Mouse (Mus musculus) forebrain, embryonic 15.5 days (tissue): ENCODE results near the gene Upk1b. TPM values are rescaled to one million over a fixed set of nuclear protein-coding genes. Genes with fewer than 3 reads are reported as not detected.
"Not testable (repeated sequence)": the region's sequence is repeated elsewhere in the genome, so short reads cannot be mapped to it uniquely, and the experiment has no call there.

ENCODE experiments used
- ATAC-seq: fragments of 200-750 bp; cut with Nextera tagmentation; replicated peaks from 2 replicates; pipeline ENCODE4 v1.8.0; 2017; ENCODE audit warnings: mild to moderate bottlenecking, moderate TSS enrichment, moderate library complexity
- H3K27ac ChIP-seq: fragments of 300-500 bp; sonication (generic); replicated peaks from 2 replicates; pipeline ENCODE4 v1.5.1; 2015; ENCODE audit warnings: mild to moderate bottlenecking, inconsistent platforms
- H3K27me3 ChIP-seq: fragments of 300-500 bp; sonication (generic); 2 replicates; pipeline ENCODE4 v1.6.1; 2015; ENCODE audit warnings: inconsistent platforms
- H3K36me3 ChIP-seq: fragments of 300-500 bp; sonication (generic); 2 replicates; pipeline ENCODE4 v1.6.1; 2015; ENCODE audit warnings: mild to moderate bottlenecking, inconsistent platforms
- H3K4me1 ChIP-seq: fragments of 300-500 bp; sonication (generic); 2 replicates; pipeline ENCODE4 v1.6.1; 2015; ENCODE audit warnings: inconsistent platforms
- H3K4me2 ChIP-seq: fragments of 300-500 bp; sonication (generic); replicated peaks from 2 replicates; pipeline ENCODE4 v1.6.1; 2015; ENCODE audit warnings: mild to moderate bottlenecking, inconsistent platforms
- H3K4me3 ChIP-seq: fragments of 300-500 bp; sonication (generic); 2 replicates; pipeline ENCODE4 v1.5.1; 2015; ENCODE audit warnings: mild to moderate bottlenecking, inconsistent platforms
- H3K9ac ChIP-seq: fragments of 300-500 bp; sonication (generic); replicated peaks from 2 replicates; pipeline ENCODE4 v1.6.1; 2015; ENCODE audit warnings: mild to moderate bottlenecking, inconsistent platforms
- H3K9me3 ChIP-seq: fragments of 300-500 bp; sonication (generic); 2 replicates; pipeline ENCODE4 v1.6.1; 2016; ENCODE audit warnings: inconsistent platforms
- WGBS: fragments of 180-500 bp; shearing (Covaris S2); methylation state at CpG from one replicate; pipeline ENCODE4 v1.1.7; 2015; ENCODE audit warnings: mixed read lengths; 5-methylcytosine and 5-hydroxymethylcytosine counted together
- polyA plus RNA-seq: library from polyadenylated mRNA; unstranded; fragments of >200 nt; fragmentation: Nextera tagmentation; extraction: Ambion mirVana; gene quantifications from 2 replicates; pipeline ENCODE4 v1.2.1, GENCODE M21; 2015

Gene Upk1b
- polyA plus RNA-seq: 0.19 TPM in 1 of 2 replicates, not detected in the other

DNA sequence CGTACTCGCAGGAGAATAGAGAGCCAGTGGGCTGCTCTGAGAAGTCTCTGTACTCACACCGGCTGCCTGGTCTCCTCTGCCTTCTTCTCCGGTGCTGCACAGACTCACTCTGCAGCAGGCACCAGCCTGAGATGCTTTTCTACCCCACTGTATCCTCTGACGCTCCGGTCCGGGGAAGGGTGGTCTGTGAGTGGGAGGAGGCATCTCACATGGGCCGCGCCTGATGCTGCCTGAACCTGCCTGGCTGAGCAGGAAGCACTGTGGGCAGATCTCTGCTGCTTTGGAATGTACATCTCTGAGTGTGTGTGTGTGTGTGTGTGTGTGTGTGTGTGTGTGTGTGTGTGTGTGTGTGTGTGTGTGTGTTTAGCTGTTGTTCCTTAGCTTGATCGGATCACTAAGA lies at the start of gene Upk1b:
TSS of gene Upk1b (minus strand) at position 238 of the 400 bp plus-strand sequence.
- no peaks in the 10 kb centered on the region for H3K9me3 ChIP-seq
- ATAC-seq: no peak
- H3K27me3 ChIP-seq: no peaks in the 10 kb centered on the region
- no peaks in the 10 kb centered on the region for H3K4me1 ChIP-seq
- H3K9ac ChIP-seq: no peak within 1 kb of the TSS
- no peaks in the 10 kb centered on the region for H3K36me3 ChIP-seq
- H3K4me2 ChIP-seq: no peak within 1 kb of the TSS
- 33% methylated on average over 10 of the region's 10 CpGs for WGBS
- H3K4me3 ChIP-seq: no peak within 1 kb of the TSS
- no peak within 1 kb of the TSS for H3K27ac ChIP-seq

DNA sequence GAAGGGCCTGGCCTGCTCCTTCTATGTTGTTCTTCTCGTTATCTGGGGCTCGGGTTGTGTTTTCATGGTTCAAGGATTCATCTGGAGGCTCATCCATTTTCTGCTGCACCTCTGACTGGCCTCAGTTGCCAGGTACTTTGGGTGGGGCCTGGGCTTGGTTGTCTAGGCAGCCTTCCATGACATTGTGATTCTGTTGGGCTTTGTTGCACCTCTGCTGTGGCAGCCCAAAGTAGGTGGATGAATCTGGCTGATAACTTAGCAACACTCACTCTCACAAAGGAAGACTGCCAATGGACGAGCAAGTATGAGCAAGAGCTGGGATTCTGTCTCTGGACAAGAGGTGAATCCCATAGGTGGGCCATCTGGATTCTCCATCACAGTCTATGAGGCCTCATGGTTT lies 28.5 kb upstream of the Upk1b start, which contains the start of gene 4930435E12Rik:
TSS of gene 4930435E12Rik (minus strand) at position 101 of the 400 bp plus-strand sequence.
- Histone ChIP-seq H3K9ac (no peak within 1 kb of the TSS), H3K36me3 (no peaks in the 10 kb centered on the region), H3K4me2 (no peak within 1 kb of the TSS), H3K4me1 (no peaks in the 10 kb centered on the region), H3K27me3 (no peaks in the 10 kb centered on the region), H3K9me3 (no peaks in the 10 kb centered on the region), H3K27ac (no peak within 1 kb of the TSS), H3K4me3 (no peak within 1 kb of the TSS)
- ATAC-seq: no peak
- 80% methylated on average over 3 of the region's 3 CpGs for WGBS

DNA sequence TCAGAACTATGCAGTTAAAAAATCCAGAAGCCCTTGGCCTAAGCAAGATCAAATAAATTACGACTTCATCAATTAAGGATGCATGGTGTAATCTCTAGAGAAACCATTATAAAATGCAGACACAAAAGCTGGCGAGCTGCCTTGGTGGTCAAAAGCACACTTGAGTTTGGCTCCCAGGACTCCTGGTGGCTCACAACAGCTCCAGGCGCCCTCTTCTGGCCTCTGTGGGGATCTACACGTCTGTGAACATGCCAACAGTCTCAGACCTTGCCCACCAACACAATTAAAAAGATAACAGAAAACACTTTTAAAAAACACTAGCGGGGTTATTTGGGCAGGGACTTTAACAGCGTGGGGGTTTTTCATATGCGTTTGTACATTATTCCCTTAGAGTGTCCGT lies 12.4 kb upstream of the Upk1b start:
- H3K4me2 ChIP-seq: no peak overlapping the region
- no peak for ATAC-seq
- no peaks in the 10 kb centered on the region for H3K9me3 ChIP-seq
- no peak overlapping the region for H3K27ac ChIP-seq
- WGBS: 31% methylated on average over 8 of the region's 8 CpGs
- no peaks in the 10 kb centered on the region for H3K27me3 ChIP-seq
- no peak overlapping the region for H3K4me3 ChIP-seq
- no peak overlapping the region for H3K9ac ChIP-seq
- H3K4me1 ChIP-seq: peaks cover 11% of the 10 kb centered on the region
- H3K36me3 ChIP-seq: no peaks in the 10 kb centered on the region

DNA sequence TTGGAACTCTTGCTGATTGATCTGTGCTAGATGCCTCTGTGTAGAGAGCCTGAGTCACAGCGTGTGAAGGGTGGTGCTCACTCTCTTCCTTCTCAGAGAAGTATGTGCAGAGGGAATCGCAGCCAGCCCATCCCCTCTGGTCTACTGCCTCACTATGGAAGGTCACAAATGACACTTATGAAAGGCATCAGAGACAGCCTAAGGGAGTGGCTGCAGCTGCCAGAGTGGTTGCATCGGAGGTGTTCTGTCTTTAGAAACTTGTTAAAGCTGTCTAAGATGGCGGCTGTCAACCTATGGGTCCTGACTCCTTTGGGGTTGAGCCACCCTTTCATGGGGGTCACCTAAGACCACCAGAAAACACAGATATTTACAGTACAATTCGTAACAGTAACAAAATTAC lies 10.1 kb upstream of the Upk1b start:
- Histone ChIP-seq H3K4me1 (no peaks in the 10 kb centered on the region), H3K27me3 (no peaks in the 10 kb centered on the region), H3K27ac (no peak overlapping the region), H3K9ac (no peak overlapping the region), H3K9me3 (no peaks in the 10 kb centered on the region), H3K36me3 (no peaks in the 10 kb centered on the region), H3K4me3 (no peak overlapping the region), H3K4me2 (no peak overlapping the region)
- no peak for ATAC-seq
- WGBS: 91% methylated on average over 5 of the region's 5 CpGs

DNA sequence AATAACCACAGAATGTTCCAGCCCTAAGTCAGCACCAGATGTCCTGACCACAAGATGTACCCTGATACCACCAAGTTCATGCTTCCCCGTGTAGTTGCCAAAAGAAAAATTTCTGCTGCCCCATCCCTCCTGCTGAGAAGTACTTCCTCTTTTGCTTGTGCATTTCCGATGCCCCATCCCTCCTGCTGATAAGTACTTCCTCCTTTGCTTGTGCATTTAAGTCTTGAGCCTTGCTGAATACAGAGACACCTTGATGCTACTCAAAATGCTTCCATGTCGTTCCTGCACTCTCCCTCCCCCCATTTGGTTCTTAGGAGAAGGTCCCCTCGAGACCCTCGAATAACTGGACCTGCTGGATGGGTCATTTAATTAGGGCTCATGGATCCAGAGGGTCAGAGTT lies 7.7 kb upstream of the Upk1b start:
- H3K9ac ChIP-seq, H3K9me3 ChIP-seq, H3K4me3 ChIP-seq, H3K36me3 ChIP-seq, ATAC-seq, H3K27me3 ChIP-seq, H3K4me2 ChIP-seq, H3K4me1 ChIP-seq, H3K27ac ChIP-seq: not testable (repeated sequence)
- WGBS: 86% methylated on average over 5 of the region's 5 CpGs

DNA sequence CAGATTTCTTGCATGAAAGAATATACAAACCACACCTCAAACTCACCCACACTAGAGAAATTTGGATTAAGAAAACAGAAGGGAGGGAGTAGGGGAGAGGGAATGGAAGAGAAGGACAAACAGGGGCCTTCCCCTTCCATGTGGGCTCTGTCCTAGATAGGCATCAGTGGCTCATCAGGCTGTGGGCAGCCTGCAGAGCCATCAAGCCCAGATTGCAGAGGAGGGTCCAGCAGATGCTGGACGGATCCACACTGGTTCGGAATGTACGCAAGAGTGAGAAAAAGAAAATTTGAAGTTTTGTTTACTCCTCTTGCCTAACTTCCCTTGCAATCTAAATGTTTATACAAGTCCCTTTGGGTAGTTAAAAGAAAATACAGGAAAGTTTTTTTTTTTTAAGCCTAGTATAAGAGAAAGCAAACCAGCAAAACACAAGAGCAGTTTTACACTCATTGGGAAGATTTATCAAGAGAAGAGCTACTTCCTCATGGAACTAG lies 1.1 kb downstream of the Upk1b start:
- Histone ChIP-seq H3K9ac (no peak overlapping the region), H3K4me2 (no peak overlapping the region), H3K27ac (no peak overlapping the region), H3K9me3 (no peaks in the 10 kb centered on the region), H3K27me3 (no peaks in the 10 kb centered on the region), H3K36me3 (no peaks in the 10 kb centered on the region), H3K4me1 (no peaks in the 10 kb centered on the region), H3K4me3 (no peak overlapping the region)
- no peak for ATAC-seq
- WGBS: 86% methylated on average over 3 of the region's 3 CpGs

DNA sequence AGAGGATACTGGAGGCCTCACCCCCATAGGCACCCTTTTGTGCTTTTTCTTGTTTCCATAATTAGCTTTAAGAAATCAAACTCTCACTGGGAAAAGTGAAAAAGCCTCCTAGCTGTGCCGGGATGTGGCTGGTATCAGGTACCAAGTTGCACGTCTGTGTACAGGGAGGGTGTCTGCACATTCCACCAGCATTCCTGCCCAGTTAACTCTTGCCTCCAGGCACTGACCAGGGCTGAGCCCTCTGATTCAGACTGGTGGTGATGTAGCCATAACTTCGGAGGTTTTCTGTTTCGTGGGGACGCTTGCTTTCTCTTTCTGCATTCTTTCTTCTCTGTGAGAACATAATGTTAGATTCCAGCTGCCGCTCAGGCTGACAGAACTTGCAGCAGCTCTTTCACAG lies 7.0 kb downstream of the Upk1b start:
- Histone ChIP-seq H3K27me3 (no peaks in the 10 kb centered on the region), H3K36me3 (no peaks in the 10 kb centered on the region), H3K4me2 (no peak overlapping the region), H3K4me3 (no peak overlapping the region), H3K9me3 (no peaks in the 10 kb centered on the region), H3K9ac (no peak overlapping the region), H3K27ac (no peak overlapping the region), H3K4me1 (no peaks in the 10 kb centered on the region)
- WGBS: 76% methylated on average over 6 of the region's 6 CpGs
- no peak for ATAC-seq

DNA sequence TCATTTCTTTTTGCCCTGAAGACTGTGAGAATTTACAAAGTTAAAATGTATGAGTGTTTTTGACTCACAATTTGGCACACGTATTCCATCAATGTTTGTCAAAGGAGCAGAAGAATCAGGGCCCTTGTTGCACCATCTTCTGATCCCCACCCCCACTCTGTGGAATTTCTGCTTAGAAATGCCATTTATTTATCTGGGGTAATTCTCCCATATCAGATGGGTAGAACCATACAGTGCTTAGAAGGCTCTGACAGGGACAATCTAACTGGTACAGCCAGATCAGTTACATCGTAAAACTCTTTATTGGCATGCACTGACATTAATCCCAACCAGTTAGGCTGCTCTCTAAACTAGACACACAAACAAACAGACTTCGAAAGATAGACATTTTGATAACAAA lies 10.2 kb downstream of the Upk1b start:
- Histone ChIP-seq H3K4me2 (no peak overlapping the region), H3K9ac (no peak overlapping the region), H3K4me3 (no peak overlapping the region), H3K36me3 (no peaks in the 10 kb centered on the region), H3K9me3 (no peaks in the 10 kb centered on the region), H3K27me3 (no peaks in the 10 kb centered on the region), H3K4me1 (no peaks in the 10 kb centered on the region), H3K27ac (no peak overlapping the region)
- ATAC-seq: no peak
- 92% methylated on average over 3 of the region's 3 CpGs for WGBS

DNA sequence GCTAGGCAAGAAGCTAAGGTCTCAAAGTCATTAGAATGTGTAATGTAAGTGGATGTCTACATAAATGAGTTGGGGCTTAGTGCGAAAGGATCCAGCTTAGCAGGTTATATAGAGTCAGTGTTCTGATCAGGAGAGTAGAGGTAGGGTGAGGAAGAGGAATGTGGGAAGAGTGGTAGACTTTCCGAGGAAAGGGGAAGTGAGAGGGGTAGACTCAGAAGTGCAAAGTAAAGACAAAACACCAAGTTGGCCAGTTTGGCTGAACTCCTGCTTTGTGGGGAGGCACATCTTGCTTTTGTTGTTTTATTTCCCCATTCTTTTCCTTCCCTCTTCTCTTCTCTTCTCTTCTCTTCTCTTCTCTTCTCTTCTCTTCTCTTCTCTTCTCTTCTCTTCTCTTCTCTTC lies 11.1 kb downstream of the Upk1b start:
- no peak overlapping the region for H3K27ac ChIP-seq
- H3K27me3 ChIP-seq: no peaks in the 10 kb centered on the region
- no peak overlapping the region for H3K4me3 ChIP-seq
- WGBS: 78% methylated on average over 2 of the region's 2 CpGs
- H3K4me2 ChIP-seq: no peak overlapping the region
- no peak for ATAC-seq
- no peak overlapping the region for H3K9ac ChIP-seq
- no peaks in the 10 kb centered on the region for H3K9me3 ChIP-seq
- no peaks in the 10 kb centered on the region for H3K4me1 ChIP-seq
- H3K36me3 ChIP-seq: no peaks in the 10 kb centered on the region

DNA sequence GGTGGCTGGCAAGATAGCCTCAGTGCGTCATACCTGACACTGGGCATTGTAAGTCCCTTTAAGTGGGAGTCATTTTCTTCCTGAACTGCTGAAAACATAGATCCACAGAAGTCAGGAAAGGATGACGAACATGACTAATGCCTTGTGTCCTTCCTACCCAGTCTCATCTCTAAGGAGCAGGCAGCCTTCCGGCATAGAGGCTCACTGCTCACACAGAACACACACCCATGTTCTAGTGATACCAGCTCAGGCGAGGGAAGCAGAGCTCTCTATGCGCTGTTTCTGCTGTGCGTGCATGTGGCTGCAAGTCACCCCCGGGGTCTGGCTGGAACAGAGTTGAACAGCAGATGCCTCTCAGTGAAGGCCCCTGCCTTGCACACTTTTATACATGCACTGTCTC lies 14.8 kb downstream of the Upk1b start:
- Histone ChIP-seq H3K9ac (no peak overlapping the region), H3K27me3 (no peaks in the 10 kb centered on the region), H3K9me3 (no peaks in the 10 kb centered on the region), H3K4me2 (no peak overlapping the region), H3K4me3 (no peak overlapping the region), H3K36me3 (no peaks in the 10 kb centered on the region), H3K27ac (no peak overlapping the region), H3K4me1 (no peaks in the 10 kb centered on the region)
- no peak for ATAC-seq
- WGBS: 88% methylated on average over 7 of the region's 7 CpGs

DNA sequence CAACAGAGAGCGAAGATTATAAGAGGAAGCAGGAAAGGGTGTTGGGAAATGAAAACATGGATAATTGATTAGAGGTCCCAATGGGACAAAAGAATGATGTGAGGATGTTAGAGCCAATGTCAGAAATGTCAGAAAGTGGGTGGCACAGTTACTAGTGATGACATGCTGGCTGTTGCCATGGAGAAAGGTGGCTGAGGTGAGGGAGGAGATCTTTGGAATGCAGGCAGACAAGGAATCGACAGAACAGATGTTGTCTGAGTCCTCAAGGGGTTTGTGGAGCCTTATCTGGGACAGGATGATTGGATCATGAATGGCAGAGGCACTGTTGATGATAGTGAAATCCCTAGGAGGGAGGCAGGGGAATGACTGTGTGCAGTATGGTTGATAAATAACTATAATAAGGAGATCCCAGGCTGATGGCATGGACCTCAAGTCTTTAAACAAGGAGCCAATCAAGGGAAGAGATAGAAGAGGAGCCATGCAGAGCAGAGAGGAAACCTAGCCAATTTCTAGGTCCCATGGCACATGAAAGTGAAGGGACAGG lies 17.5 kb downstream of the Upk1b start:
- Histone ChIP-seq H3K4me3 (no peak overlapping the region), H3K4me1 (no peaks in the 10 kb centered on the region), H3K27me3 (no peaks in the 10 kb centered on the region), H3K9ac (no peak overlapping the region), H3K4me2 (no peak overlapping the region), H3K9me3 (no peaks in the 10 kb centered on the region), H3K36me3 (no peaks in the 10 kb centered on the region), H3K27ac (no peak overlapping the region)
- ATAC-seq: no peak
- WGBS: 58% methylated on average over 2 of the region's 2 CpGs

DNA sequence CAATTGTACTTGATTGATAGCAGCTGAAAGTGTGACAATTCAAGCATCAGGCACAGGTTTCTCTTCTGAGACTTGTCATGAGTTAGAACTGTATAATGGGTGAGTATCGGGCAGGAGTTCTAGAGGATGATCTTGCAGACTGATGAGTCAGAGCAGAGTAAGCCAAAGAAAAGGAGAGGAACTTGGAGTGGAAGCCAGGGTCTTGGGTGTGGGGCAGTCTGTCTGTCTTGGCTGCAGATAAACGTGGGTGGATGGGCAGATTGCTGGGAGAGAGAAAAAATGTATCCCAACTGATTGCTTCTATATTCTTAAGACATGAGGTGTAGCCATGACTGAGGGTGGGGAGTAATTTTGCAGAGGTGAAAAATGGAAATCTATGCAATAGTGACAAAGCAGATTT lies 18.2 kb downstream of the Upk1b start:
- no peaks in the 10 kb centered on the region for H3K27me3 ChIP-seq
- no peak for ATAC-seq

DNA sequence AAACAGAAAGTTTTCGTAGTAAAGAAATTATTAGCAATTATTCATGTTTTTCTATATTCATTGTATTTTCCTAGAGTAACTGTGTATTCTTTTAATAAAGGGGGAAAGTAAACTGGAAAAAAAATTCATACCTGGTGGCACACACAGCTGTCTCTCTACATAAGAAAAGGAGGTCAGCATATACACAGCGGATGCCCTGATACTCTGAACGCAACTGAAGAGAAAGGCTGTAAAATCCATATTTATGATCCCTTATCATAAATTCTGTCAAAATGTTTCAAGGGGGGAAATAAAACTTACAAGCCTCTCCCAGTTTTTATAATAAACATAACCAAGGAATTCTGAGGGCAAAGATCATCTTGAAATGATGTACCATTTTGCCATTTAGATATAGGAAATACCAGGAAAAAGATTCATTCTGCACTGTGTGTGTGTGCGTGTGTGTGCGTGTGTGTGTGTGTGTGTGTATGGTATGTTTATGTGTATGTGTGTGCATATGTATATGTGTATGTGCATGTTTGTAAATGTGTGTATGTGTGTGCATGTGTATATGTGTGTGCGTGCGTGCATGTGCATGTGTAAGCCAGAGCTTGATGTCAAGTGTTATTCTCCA lies 19.1 kb downstream of the Upk1b start:
- no peaks in the 10 kb centered on the region for H3K27me3 ChIP-seq
- H3K4me1 ChIP-seq: no peaks in the 10 kb centered on the region
- WGBS: 95% methylated on average over 7 of the region's 7 CpGs
- ATAC-seq: no peak
- no peak overlapping the region for H3K27ac ChIP-seq
- H3K9me3 ChIP-seq: no peaks in the 10 kb centered on the region
- no peaks in the 10 kb centered on the region for H3K36me3 ChIP-seq
- H3K4me2 ChIP-seq: no peak overlapping the region
- H3K9ac ChIP-seq: no peak overlapping the region
- no peak overlapping the region for H3K4me3 ChIP-seq

More for the DNA sequence above, 18.2 kb downstream of the Upk1b start:
- no peaks in the 10 kb centered on the region for H3K9me3 ChIP-seq
- no peaks in the 10 kb centered on the region for H3K36me3 ChIP-seq
- H3K4me1 ChIP-seq: no peaks in the 10 kb centered on the region
- H3K9ac ChIP-seq: no peak overlapping the region
- 74% methylated on average over 2 of the region's 2 CpGs for WGBS
- no peak overlapping the region for H3K4me2 ChIP-seq
- no peak overlapping the region for H3K27ac ChIP-seq
- no peak overlapping the region for H3K4me3 ChIP-seq
